Mouse (Mus musculus) MN1 (cell line): ENCODE results near the gene Clec12a.

Experiments
- DNase-seq: peaks from one replicate; pipeline ENCODE4 v3.0.0-alpha.2; 2016; ENCODE audit warnings: low spot score

The Clec12a gene

DNA sequence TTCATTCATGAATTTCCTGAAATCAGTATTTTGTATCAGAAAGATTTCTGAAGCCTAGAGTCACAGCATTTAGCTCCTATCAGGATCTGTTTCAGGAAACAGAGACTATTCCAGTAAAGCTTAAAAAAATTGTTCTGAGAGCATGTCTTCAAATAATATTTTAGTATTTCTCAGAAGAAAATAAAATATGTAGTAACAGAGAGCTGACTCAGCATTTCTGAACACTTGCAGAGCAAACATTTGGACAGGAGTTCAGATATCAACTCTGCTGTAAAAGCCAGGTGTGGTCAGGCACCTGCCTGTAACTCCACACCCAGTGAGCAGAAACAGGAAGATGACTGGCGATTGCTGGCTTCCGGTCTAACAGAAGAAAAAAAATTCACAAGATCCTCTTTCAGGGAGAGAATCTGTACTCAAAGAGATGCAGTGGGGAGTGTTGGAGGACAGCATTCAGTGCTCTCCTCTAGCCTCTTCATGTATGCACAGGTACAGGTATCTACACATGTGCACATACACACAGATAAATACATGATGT, 32.5 kb downstream of the Clec12a start:
- DNase-seq, result no peak

DNA sequence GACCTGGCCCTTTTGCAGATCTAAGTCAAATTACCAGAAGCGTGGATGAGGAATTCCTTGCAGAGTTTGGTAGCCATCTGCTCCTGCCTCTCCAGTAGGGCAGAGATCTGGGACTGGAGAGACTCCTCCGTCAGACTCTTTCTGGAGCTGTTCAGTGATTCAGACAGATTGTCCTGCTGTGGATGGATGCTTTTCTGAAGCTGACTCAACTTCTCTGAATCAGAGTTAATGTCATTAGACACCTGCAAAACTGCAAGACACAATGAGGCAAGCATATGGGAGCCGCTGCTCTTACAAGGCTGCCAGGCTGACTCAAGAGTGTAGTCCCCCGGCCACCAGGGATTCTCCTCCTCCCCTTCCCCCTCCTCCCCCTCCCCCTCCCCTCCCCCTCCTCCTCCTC, 38.0 kb downstream of the Clec12a start:
- DNase-seq, result no peak

DNA sequence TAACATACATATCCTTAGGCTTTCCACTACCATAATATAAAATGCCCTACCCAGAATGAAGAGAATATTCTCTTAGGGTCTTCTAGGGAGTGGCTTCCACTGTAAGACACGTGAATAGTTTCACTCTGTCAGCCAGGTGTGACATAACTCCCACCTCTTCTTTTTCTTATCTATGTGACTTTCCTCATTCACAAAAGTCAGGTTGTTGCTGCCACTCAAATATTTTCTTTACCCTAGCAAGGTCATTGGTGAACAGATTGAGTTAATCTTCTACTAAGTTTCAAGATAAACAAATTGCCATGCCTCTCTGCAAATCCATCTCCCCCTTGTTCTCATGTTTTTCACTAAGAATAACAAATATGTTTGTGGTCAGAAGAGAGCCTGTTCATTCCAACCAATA, 39.2 kb downstream of the Clec12a start:
- no peak for DNase-seq

DNA sequence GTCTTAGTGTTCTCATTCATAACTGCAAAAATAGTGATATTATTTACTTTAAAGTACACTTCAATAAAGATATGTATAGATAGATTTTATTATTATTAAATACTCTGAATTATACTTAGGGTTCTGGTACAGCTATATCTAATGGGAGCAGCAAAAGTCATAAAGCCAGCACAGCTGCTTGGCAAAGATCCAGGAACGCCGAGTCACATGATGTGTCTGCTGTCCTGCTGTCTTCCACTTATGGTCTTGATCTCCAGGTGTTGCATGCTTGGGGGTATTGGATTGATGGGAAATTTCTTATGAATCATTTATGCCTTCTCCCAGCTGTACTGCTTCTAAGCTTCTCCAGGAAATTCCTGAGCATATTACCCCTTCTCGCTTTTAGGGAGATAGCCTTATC, 41.0 kb downstream of the Clec12a start:
- DNase-seq, result no peak

DNA sequence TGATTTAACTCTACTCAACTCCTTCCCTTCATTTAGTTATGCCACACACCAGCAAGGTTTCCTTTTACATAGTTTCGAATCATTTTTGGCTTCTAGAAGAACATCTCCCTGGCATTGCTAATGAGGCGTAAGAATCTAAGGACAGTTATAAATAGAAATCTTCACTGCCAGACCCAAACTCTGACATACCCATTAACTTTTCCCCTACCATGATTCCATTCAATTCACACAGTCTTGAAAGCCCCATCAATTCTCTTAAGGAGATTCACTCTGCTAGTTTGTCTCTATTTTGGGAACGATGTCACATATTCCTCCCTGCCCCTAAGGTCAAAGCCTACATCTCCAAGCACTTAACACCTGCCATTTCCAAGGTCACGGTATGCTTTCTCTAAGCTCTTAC, 42.5 kb downstream of the Clec12a start:
- DNase-seq, result no peak

DNA sequence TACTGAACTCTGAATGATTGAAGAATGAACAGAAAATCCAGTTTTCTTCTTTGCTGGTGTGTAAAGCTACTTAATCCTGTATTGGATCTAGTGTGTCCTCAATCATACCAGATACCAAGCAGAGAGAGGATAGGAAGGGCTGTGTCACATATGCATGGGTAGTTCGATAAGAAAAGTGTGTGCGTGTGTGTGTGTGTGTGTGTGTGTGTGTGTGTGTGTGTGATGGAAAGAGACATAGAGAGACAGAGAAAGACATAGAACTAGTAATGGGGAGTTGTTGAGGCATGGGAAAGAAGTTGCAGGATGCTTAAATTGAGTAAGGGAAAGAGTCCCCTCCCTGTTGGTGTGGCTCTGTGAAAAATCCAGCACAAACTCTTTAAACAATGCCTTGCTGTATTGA, 43.3 kb downstream of the Clec12a start, which contains the start of gene Clec12b:
Clec12b (minus strand) TSS at position 101 of the 400 bp plus-strand sequence.
- DNase-seq, result no peak

DNA sequence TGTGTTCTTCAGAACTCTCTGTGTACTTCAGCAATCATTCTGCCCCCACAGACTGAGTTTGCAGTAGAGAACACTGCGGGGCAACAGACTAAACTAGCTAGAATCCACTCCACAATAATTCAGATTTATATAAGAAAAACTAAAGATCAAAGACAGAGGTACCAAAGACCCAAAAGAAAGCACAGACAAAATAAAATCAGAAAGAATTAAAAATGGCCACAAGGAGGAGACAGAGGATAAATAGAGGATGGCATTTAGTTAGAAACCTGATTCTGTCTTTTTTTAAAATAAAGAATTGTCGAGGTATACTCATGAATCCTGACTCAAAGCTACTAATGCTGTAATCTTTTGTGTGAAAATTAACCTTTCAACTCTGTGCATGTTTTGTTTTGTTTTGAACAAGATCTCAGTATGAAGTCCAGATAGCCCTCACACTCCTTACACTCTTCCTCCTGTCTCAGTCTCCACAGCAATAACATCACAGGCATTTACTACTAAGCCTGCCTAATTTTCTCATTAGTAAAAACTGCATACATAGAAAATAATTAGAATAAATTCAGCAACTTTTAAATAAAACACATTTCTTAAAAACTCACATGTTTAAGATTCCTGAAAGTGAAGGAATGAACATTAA, 50.7 kb downstream of the Clec12a start:
- no peak for DNase-seq

DNA sequence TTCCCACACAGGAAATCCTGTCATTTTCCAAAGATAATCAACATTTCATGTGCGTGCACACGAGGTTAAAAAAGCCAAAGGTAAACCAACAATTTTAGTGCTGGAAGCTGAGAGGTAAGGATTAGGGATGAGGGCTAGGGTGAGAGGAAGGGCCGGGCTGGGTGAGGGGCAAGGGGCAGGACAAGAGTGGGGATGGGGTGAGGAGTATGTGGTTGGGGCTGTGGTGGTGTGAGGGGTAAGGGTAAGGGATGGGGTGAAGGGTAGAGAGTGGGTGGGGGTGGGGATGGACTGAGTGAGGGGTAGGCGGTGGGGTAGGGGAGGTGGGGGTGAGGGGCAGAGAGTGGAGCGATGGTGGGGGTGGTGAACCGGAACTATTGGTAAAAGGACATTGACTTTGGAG, 51.2 kb downstream of the Clec12a start:
- DNase-seq, result no peak

DNA sequence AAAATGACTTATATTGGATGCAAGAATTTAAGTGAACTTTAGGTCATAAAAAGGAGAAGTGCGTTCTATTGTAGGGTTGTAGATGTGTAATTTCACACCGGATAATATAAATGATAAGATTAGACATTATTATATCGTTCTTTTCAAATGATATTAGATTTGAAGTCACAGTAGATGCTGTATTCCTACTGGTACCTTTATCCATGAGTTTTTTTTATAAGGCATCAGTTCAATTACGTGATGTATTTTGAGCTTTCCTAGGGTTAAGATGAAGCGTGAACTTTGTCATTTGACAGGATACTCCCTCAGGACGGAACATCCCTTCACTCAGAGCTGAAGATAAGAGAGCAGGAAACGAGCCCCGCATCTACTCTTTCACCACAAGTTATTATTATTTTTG, 54.5 kb downstream of the Clec12a start, which contains the start of gene Clec1b:
Clec1b (plus strand) TSS at position 301 of the 400 bp plus-strand sequence.
- DNase-seq, result no peak

DNA sequence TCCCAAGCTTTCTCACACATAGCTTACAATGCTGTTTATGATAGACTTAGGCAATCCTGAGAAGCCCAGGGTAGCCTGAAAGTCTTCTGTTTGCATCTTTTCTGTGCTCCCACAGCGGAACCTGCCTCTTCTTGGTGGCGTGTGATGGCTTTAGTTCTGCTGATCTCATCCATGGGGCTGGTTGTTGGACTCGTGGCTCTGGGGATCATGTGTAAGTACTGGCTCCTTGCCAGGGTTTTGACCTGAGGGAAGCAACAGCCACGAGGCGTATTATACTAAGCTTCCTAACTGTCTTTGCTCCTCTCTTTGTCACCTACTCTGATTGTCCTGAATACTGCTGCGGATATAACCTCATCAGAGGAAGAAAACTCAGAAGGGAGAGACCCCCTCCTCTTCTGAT, 57.5 kb downstream of the Clec12a start:
- DNase-seq, result no peak

DNA sequence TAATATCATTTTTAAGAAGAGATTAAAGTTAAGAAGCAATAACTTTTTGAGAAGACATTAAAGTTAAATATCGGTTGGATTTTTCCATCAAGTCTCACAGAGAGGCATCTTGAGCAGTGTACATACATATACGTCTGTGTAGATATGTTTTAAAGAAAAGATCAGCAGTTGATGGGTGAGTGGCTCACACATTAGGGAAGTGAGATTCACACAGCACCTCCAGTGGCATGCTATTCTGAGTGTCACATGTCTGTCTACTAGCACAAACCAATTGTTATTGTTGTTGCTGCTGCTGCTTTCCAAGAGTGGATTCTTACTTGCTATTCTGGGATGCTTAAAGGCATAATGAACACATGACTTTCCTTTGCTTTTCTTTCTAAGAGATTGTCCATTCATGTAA, 59.9 kb downstream of the Clec12a start:
- no peak for DNase-seq

DNA sequence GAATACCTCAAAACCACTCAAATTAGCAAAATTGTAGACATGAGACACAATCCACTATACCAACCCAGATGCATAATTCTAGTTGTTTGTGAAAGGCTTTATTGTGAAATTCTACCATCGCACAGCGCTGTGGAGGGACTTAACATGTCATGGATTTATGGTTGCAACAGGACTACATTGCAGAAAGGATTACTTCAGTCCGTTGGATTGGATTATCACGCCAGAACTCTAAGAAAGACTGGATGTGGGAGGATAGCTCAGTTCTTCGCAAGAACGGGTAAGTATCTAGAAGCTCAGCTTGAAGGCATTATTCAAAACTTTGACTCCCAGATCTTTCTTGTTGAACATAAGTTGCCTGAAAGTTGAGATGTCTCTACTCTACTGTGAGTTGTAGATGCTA, 60.9 kb downstream of the Clec12a start:
- DNase-seq, result no peak

DNA sequence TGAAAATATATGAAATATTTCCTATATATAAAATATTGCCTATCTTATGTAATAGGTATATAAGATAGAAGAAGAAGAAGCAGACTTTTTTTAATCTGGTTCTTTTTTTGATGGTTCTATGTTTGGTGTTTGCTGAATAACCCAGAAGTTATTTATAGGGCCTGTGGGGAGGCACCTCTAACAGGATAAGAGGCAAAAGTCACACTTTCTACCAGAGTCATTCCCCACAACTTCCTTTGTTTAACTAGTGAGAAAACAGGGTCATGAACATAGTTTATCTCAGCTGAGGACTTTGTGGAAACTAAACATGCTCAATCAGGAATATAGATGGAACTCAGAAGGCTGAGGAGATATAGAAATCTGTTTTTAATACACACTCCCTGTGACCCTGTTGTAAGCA, 63.5 kb downstream of the Clec12a start:
- DNase-seq, result no peak

DNA sequence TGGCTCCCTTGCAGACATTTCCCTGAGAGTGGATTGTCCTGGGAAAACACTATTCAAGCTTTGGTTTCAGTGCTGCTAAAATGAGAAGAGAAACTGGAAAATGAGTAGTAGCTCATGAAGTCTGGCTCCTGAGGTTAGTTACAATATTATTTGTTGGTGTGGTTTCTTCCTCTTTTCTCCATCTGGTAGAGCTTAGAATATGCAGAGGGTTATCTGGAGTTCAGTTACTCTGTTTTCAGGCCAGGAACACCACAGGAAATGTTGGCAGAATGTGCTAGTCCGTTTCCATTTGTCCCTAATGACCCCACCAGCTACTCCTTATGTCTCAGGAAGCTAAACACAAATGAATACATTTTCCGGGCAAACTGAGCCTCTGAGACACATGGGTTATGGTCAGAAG, 64.8 kb downstream of the Clec12a start:
- DNase-seq, result no peak

DNA sequence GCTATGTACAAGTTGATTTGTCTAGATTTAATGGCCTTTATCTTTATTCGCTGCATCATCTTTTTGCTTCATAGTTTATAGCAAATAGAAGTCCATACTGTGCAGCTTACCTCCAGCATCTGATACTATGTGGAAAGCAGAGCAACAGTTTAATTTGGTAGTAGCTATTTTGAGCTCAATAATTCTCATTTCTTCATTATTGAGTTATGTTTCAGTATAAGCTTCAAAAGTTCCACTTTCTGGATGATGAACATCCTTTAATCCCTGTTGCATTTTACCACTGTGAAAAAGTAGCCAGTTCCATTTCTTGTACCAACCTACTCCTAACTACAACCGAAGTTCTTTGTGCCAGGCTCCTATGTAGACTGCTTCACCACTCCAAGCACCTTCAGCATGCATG, 66.1 kb downstream of the Clec12a start, which contains the start of gene Clec9a:
Clec9a (plus strand) TSS at position 301 of the 400 bp plus-strand sequence.
- no peak for DNase-seq

DNA sequence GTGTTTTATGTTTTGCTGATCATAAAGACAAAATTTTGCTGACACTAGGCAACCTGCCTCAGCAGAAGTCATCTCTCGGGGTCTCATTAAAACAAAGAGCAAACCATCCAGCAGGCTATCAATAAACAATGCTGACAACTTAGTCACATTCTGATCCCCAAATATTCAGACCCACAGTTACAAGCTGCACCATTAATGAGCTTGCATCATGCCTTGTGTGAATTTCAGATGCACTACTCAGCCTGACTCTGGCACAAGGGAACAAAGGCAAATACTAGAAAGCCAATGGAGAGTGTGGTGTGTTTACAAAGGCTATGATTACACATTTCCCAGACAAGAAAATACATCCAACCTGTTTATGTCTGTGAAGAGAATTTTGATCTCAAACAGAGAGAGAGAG, 71.7 kb downstream of the Clec12a start:
- no peak for DNase-seq
